Mouse (Mus musculus) intestine, embryonic 14.5 days (tissue): ENCODE results near the gene Mark2. TPM values are rescaled to one million over a fixed set of nuclear protein-coding genes. Genes with fewer than 3 reads are reported as not detected.

Source experiments
- ATAC-seq: fragments of 200-750 bp; cut with Nextera tagmentation; replicated peaks from 2 replicates; pipeline ENCODE4 v1.8.0; 2017; ENCODE audit warnings: low read depth, moderate number of reproducible peaks, moderate TSS enrichment, moderate library complexity; ENCODE audit not compliant: low FRiP score, low TSS enrichment
- DNase-seq: peaks from one replicate; pipeline ENCODE4 v3.0.0-alpha.2; 2018; ENCODE audit warnings: low spot score
- H3K27ac ChIP-seq: fragments of 300-500 bp; sonication (generic); 2 replicates; pipeline ENCODE4 v1.5.1; 2014; ENCODE audit warnings: low read depth, mild to moderate bottlenecking, control low read depth
- H3K27me3 ChIP-seq: fragments of 300-500 bp; sonication (generic); replicated peaks from 2 replicates; pipeline ENCODE4 v1.6.1; 2014; ENCODE audit warnings: low read length, control low read depth; ENCODE audit not compliant: control insufficient read depth, insufficient read depth
- H3K36me3 ChIP-seq: fragments of 300-500 bp; sonication (generic); 2 replicates; pipeline ENCODE4 v1.6.1; 2014; ENCODE audit warnings: low read length, control low read depth; ENCODE audit not compliant: control insufficient read depth, insufficient read depth
- H3K4me1 ChIP-seq: fragments of 300-500 bp; sonication (generic); replicated peaks from 2 replicates; pipeline ENCODE4 v1.6.1; 2014; ENCODE audit warnings: low read length, control low read depth, mixed read lengths; ENCODE audit not compliant: control insufficient read depth, insufficient read depth
- H3K4me2 ChIP-seq: fragments of 300-500 bp; sonication (generic); 2 replicates; pipeline ENCODE4 v1.6.1; 2014; ENCODE audit warnings: low read length
- H3K4me3 ChIP-seq: fragments of 300-500 bp; sonication (generic); 2 replicates; pipeline ENCODE4 v1.5.1; 2014; ENCODE audit warnings: low read depth, low read length, control low read depth, mixed read lengths
- H3K9ac ChIP-seq: fragments of 300-500 bp; sonication (generic); 2 replicates; pipeline ENCODE4 v1.6.1; 2014; ENCODE audit warnings: mild to moderate bottlenecking, low read length
- H3K9me3 ChIP-seq: fragments of 300-500 bp; sonication (generic); 2 replicates; pipeline ENCODE4 v1.6.1; 2016; ENCODE audit warnings: low read length, control low read depth; ENCODE audit not compliant: control insufficient read depth
- WGBS: fragments of 180-500 bp; shearing (Covaris S2); extraction: QIAGEN DNeasy Blood & Tissue Kit; methylation state at CpG from one replicate; pipeline ENCODE4 v1.1.7; 2014; 5-methylcytosine and 5-hydroxymethylcytosine counted together
- polyA plus RNA-seq: library from polyadenylated mRNA; unstranded; fragments of >200 nt; fragmentation: Nextera tagmentation; extraction: Ambion mirVana; gene quantifications from 2 replicates; pipeline ENCODE4 v1.2.1, GENCODE M21; 2014

The Mark2 gene
- polyA plus RNA-seq, 1 experiment from 2014 or later, result 54.0 TPM

GRCm38 (mm10) chr19:7239574-7239973 lies 102.1 kb downstream of the Mark2 start:
- peak overlapping the region; percentile 77 for H3K9ac ChIP-seq

GRCm38 (mm10) chr19:7236742-7237141 lies 104.9 kb downstream of the Mark2 start:
- Histone ChIP-seq H3K9me3 (no peaks in the 10 kb centered on the region), H3K27ac (no peak overlapping the region), H3K4me1 (peaks cover 11% of the 10 kb centered on the region), H3K4me3 (no peak overlapping the region), H3K36me3 (peaks cover 50% of the 10 kb centered on the region), H3K4me2 (no peak overlapping the region), H3K27me3 (no peaks in the 10 kb centered on the region), H3K9ac (no peak overlapping the region)
- no peak for ATAC-seq
- WGBS, result 95% methylated on average over 4 of the region's 4 CpGs
- DNase-seq, result no peak

More at GRCm38 (mm10) chr19:7239574-7239973, 102.1 kb downstream of the Mark2 start:
- 85% methylated on average over 3 of the region's 3 CpGs for whole genome bisulfite sequencing
- peak overlapping the region; percentile 74; the same call in 1 of the 2 replicates for H3K4me3 ChIP-seq
- H3K27ac ChIP-seq, result no peak overlapping the region
- no peaks in the 10 kb centered on the region for H3K9me3 ChIP-seq
- no peaks in the 10 kb centered on the region for H3K27me3 ChIP-seq
- ATAC-seq, result no peak
- peak overlapping the region; percentile 96 for H3K4me2 ChIP-seq
- peaks cover 22% of the 10 kb centered on the region for H3K36me3 ChIP-seq
- DNase-seq, result no peak
- H3K4me1 ChIP-seq, result peaks cover 11% of the 10 kb centered on the region

GRCm38 (mm10) chr19:7236011-7236410 lies 105.6 kb downstream of the Mark2 start:
- no peak overlapping the region for H3K4me2 ChIP-seq
- no peaks in the 10 kb centered on the region for H3K9me3 ChIP-seq
- H3K4me1 ChIP-seq, result peaks cover 11% of the 10 kb centered on the region
- H3K27ac ChIP-seq, result no peak overlapping the region
- no peaks in the 10 kb centered on the region for H3K27me3 ChIP-seq
- H3K4me3 ChIP-seq, result no peak overlapping the region
- 98% methylated on average over 2 of the region's 2 CpGs for WGBS
- DNase-seq (no peak), ATAC-seq (no peak)
- H3K9ac ChIP-seq, result no peak overlapping the region
- peaks cover 57% of the 10 kb centered on the region for H3K36me3 ChIP-seq

- Histone ChIP-seq H3K4me2 (no peak overlapping the region), H3K9me3 (no peaks in the 10 kb centered on the region), H3K4me1 (peaks cover 11% of the 10 kb centered on the region), H3K27ac (no peak overlapping the region), H3K27me3 (no peaks in the 10 kb centered on the region), H3K36me3 (peaks cover 62% of the 10 kb centered on the region), H3K9ac (no peak overlapping the region), H3K4me3 (no peak overlapping the region)
- no peak for ATAC-seq
- WGBS, result 94% methylated on average over 9 of the region's 9 CpGs
- DNase-seq, result no peak
These were observed 106.2 kb downstream of the Mark2 start for GRCm38 (mm10) chr19:7235461-7235860.

GRCm38 (mm10) chr19:7234537-7235221 lies 107.0 kb downstream of the Mark2 start:
- DNase-seq, result peak; percentile 74
- H3K4me2 ChIP-seq, result no peak overlapping the region
- no peaks in the 10 kb centered on the region for H3K9me3 ChIP-seq

GRCm38 (mm10) chr19:7226511-7226914 lies 115.1 kb downstream of the Mark2 start:
- H3K4me1 ChIP-seq, result no peaks in the 10 kb centered on the region
- no peaks in the 10 kb centered on the region for H3K9me3 ChIP-seq
- H3K4me3 ChIP-seq, result no peak overlapping the region
- ATAC-seq (no peak), DNase-seq (no peak)
- peak overlapping the region; percentile 11; the same call in 1 of the 2 replicates for H3K27ac ChIP-seq
- WGBS, result 77% methylated on average over 6 of the region's 6 CpGs
- peaks cover 60% of the 10 kb centered on the region for H3K36me3 ChIP-seq
- H3K4me2 ChIP-seq, result no peak overlapping the region
- H3K9ac ChIP-seq, result no peak overlapping the region
- H3K27me3 ChIP-seq, result no peaks in the 10 kb centered on the region

More at GRCm38 (mm10) chr19:7234537-7235221, 107.0 kb downstream of the Mark2 start:
- Histone ChIP-seq H3K27me3 (no peaks in the 10 kb centered on the region), H3K27ac (no peak overlapping the region), H3K4me3 (no peak overlapping the region), H3K9ac (no peak overlapping the region), H3K36me3 (peaks cover 69% of the 10 kb centered on the region), H3K4me1 (peaks cover 6% of the 10 kb centered on the region)
- 61% methylated on average over 8 of the region's 8 CpGs for WGBS
- peak; percentile 53; the same call in 1 of the 2 replicates for ATAC-seq

Other genes starting within 250 kb of the Mark2 start
- gene Flrt1, start 236.1 kb downstream of the Mark2 start, polyA plus RNA-seq, result 3.6 TPM in 2 replicates
- 205 and 224 TPM in 2 replicates for gene Otub1, start 135.5 kb downstream of the Mark2 start, polyA plus RNA-seq
- 1,241 and 1,347 TPM in 2 replicates for gene Cox8a, start 124.2 kb downstream of the Mark2 start, polyA plus RNA-seq
- gene Naa40, start 100.7 kb downstream of the Mark2 start, polyA plus RNA-seq, result 67.4 and 73.0 TPM in 2 replicates
- gene Rcor2, start 74.5 kb downstream of the Mark2 start, polyA plus RNA-seq, result 8.9 and 11.1 TPM in 2 replicates
- gene Spindoc, start 41.1 kb upstream of the Mark2 start, polyA plus RNA-seq, result 23.7 and 24.3 TPM in 2 replicates
- 9.1 and 9.4 TPM in 2 replicates for gene 2700081O15Rik, start 75.8 kb upstream of the Mark2 start, polyA plus RNA-seq
- gene Rtn3, start 141.4 kb upstream of the Mark2 start, polyA plus RNA-seq, result 117 and 123 TPM in 2 replicates
- 12.1 and 15.4 TPM in 2 replicates for gene Atl3, start 152.2 kb upstream of the Mark2 start, polyA plus RNA-seq
- 7.0 and 8.4 TPM in 2 replicates for gene Pla2g16, start 215.6 kb upstream of the Mark2 start, polyA plus RNA-seq